Mouse (Mus musculus) C2C12 (cell line): ENCODE results near the gene Rsl1d1.

ENCODE experiments used
- CEBPB ChIP-seq: IDR thresholded peaks from one replicate; pipeline ENCODE4 v1.6.1; 2011; ENCODE audit warnings: low read depth, mild to moderate bottlenecking, control low read depth, moderate library complexity
- CTCF ChIP-seq: IDR thresholded peaks from one replicate; pipeline ENCODE4 v1.5.1; 2011; ENCODE audit not compliant: control insufficient read depth, insufficient read depth, insufficient read length

DNA sequence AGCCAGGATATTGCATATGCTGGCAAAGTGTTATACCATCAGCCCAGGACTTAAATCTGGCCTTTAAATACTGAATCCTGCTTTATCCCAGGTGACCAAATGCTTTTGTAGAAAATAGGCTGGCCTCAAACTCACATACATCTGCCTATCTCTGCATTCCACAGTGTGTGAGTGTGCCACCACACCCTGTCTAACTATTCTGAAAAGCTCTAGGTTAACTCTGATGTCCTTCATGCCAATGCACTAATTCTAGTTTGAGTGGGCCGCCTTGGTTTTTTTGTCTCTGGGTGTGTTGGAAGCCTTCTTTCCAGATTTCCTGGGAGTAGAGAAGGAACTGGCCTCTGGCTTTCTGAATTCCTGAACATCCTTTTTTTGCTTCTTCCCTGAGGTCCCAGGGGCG, 9.9 kb downstream of the Rsl1d1 start:
- TF ChIP-seq CTCF (no peak), CEBPB (no peak)
